In genomic region chr12:36030660-36031363, GRCm38 (mm10) we compare ENCODE assay signal across 17 mouse cellular contexts. TPM values are rescaled to one million over a fixed set of nuclear protein-coding genes. Genes with fewer than 3 reads are reported as not detected.
A peak's percentile ranks its signal among the peaks of the same experiment; 100 is the strongest.
DNase-seq lines count a peak whose midpoint lies in the region; ATAC-seq and TF ChIP-seq lines count a peak whose summit lies in the region.
"Had no signal": no experiment of that assay in that cellular context is flagged by ENCODE, and none has a peak within 500 bp of the region (broad histone marks: within the 10 kb centered on the region; RNA-seq: fewer than 3 reads in every experiment).

No protein-coding gene starts in this region.

- no peak for TF ChIP-seq CTCF in liver, postnatal 0 days (IDR thresholded peaks at IDR 0.05; ENCODE audit: low read depth)
- TF ChIP-seq CTCF in stomach, postnatal 0 days (IDR thresholded peaks at IDR 0.05; ENCODE audit: low read depth): no peak

- H3K9me3 ChIP-seq in liver, embryonic 12.5 days (replicated peaks): no peaks in the 10 kb centered on the region
- no peaks in the 10 kb centered on the region for H3K9me3 ChIP-seq in liver, postnatal 0 days (ENCODE audit: low read length)
- no peaks in the 10 kb centered on the region for H3K9me3 ChIP-seq in stomach, postnatal 0 days (ENCODE audit: control insufficient read depth, low read length)
- H3K9me3 ChIP-seq: G1E; heart, embryonic 13.5 days; limb, embryonic 15.5 days; neural tube, embryonic 13.5 days had no signal

- no peak overlapping the region for H3K4me2 ChIP-seq in liver, embryonic 12.5 days
- H3K4me2 ChIP-seq in liver, postnatal 0 days (ENCODE audit: low read depth, low read length): no peak overlapping the region
- no peak overlapping the region for H3K4me2 ChIP-seq in stomach, postnatal 0 days (replicated peaks; ENCODE audit: low read depth)
- H3K4me2 ChIP-seq: heart, embryonic 13.5 days; hindbrain, embryonic 12.5 days; limb, embryonic 15.5 days; neural tube, embryonic 13.5 days had no signal

- H3K36me3 ChIP-seq in liver, embryonic 12.5 days: no peaks in the 10 kb centered on the region
- H3K36me3 ChIP-seq in liver, postnatal 0 days (replicated peaks; ENCODE audit: insufficient read depth, low read length): no peaks in the 10 kb centered on the region
- no peaks in the 10 kb centered on the region for H3K36me3 ChIP-seq in stomach, postnatal 0 days (ENCODE audit: control insufficient read depth, insufficient read depth, low read length)
- H3K36me3 ChIP-seq: G1E; heart, embryonic 13.5 days; limb, embryonic 15.5 days; neural tube, embryonic 13.5 days had no signal

- H3K4me1 ChIP-seq in liver, embryonic 12.5 days: peaks cover 21% of the 10 kb centered on the region
- no peaks in the 10 kb centered on the region for H3K4me1 ChIP-seq in liver, postnatal 0 days (ENCODE audit: insufficient read depth)
- no peaks in the 10 kb centered on the region for H3K4me1 ChIP-seq in stomach, postnatal 0 days (replicated peaks; ENCODE audit: control insufficient read depth, insufficient read depth)

- no peak overlapping the region for H3K27ac ChIP-seq in liver, embryonic 12.5 days
- no peak overlapping the region for H3K27ac ChIP-seq in liver, postnatal 0 days (ENCODE audit: low read depth)
- no peak overlapping the region for H3K27ac ChIP-seq in stomach, postnatal 0 days (replicated peaks)
- H3K27ac ChIP-seq: heart, embryonic 13.5 days; hindbrain, embryonic 12.5 days; limb, embryonic 15.5 days; neural tube, embryonic 13.5 days had no signal

- peak; percentile 51 for ATAC-seq in liver, embryonic 12.5 days
- ATAC-seq in liver, postnatal 0 days: no peak; the same call in 1 of the 2 replicates
- ATAC-seq in stomach, postnatal 0 days (ENCODE audit: low FRiP score, low TSS enrichment): no peak
- ATAC-seq: forebrain, postnatal 0 days had no signal

- no peak overlapping the region for H3K4me3 ChIP-seq in liver, embryonic 12.5 days
- H3K4me3 ChIP-seq in liver, postnatal 0 days (ENCODE audit: low read depth, low read length): no peak overlapping the region
- no peak overlapping the region for H3K4me3 ChIP-seq in stomach, postnatal 0 days (ENCODE audit: low read depth, low read length)
- H3K4me3 ChIP-seq: heart, embryonic 13.5 days; hindbrain, embryonic 12.5 days; limb, embryonic 15.5 days; neural tube, embryonic 13.5 days had no signal

- H3K9ac ChIP-seq in liver, embryonic 12.5 days: no peak overlapping the region
- H3K9ac ChIP-seq in liver, postnatal 0 days (replicated peaks): no peak overlapping the region
- no peak overlapping the region for H3K9ac ChIP-seq in stomach, postnatal 0 days (ENCODE audit: low read length)
- H3K9ac ChIP-seq: forebrain, postnatal 0 days; heart, embryonic 13.5 days; hindbrain, embryonic 12.5 days; limb, embryonic 15.5 days; neural tube, embryonic 13.5 days had no signal

- no peak for TF ChIP-seq EP300 in liver, postnatal 0 days (IDR thresholded peaks at IDR 0.05; ENCODE audit: low read depth)
- TF ChIP-seq EP300 in stomach, postnatal 0 days (optimal IDR thresholded peaks at IDR 0.05): no peak

- no peak for DNase-seq in liver, postnatal 0 days
- DNase-seq in c-Kit-positive CD71-positive TER-119-negative erythroid progenitor cells, embryonic 14.5 days (ENCODE audit: low read depth): peak; percentile 40
- DNase-seq in lung, adult 18-20 months: peak; percentile 38 to 40
- peak; percentile 46 for DNase-seq in lung, postnatal 36 days
- DNase-seq in stomach, postnatal 0 days (ENCODE audit: low spot score): no peak
- DNase-seq in cerebellum, adult 18-20 months: no peak
- DNase-seq: adrenal gland, postnatal 14 days; cerebellum, postnatal 25 days; forebrain, postnatal 0 days; gastrocnemius, postnatal 10 days had no signal

- H3K27me3 ChIP-seq in liver, embryonic 12.5 days (replicated peaks): no peaks in the 10 kb centered on the region
- no peaks in the 10 kb centered on the region for H3K27me3 ChIP-seq in liver, postnatal 0 days (ENCODE audit: insufficient read depth, low read length)
- no peaks in the 10 kb centered on the region for H3K27me3 ChIP-seq in stomach, postnatal 0 days (ENCODE audit: control insufficient read depth, insufficient read depth, low read length)
- H3K27me3 ChIP-seq: heart, embryonic 13.5 days; hindbrain, embryonic 12.5 days; limb, embryonic 15.5 days; neural tube, embryonic 13.5 days had no signal

- WGBS in liver, embryonic 12.5 days (ENCODE audit: insufficient replicate concordance): 76% methylated on average over 12 of the region's 12 CpGs
- 80% methylated on average over 12 of the region's 12 CpGs for WGBS in liver, postnatal 0 days (ENCODE audit: insufficient replicate concordance)
- 77% methylated on average over 12 of the region's 12 CpGs for WGBS in stomach, postnatal 0 days

RNA-seq across cellular contexts. Expression of gene Tspan13, which starts 11.5 kb away (rescaled TPM):
- polyA plus RNA-seq in liver, embryonic 12.5 days (2016; fragmentation: Nextera tagmentation; extraction: Ambion mirVana): 26.2 and 27.2 TPM in 2 replicates
- polyA plus RNA-seq in liver, postnatal 0 days (2015; fragmentation: Nextera tagmentation; extraction: Ambion mirVana): 18.3 and 19.7 TPM in 2 replicates
- 121 and 129 TPM in 2 replicates for polyA plus RNA-seq in stomach, postnatal 0 days (2015; fragmentation: Nextera tagmentation; extraction: Ambion mirVana)

RNA-seq across cellular contexts. Expression of gene Agr2, which starts 38.1 kb away (rescaled TPM):
- polyA plus RNA-seq in liver, embryonic 12.5 days (2016; fragmentation: Nextera tagmentation; extraction: Ambion mirVana): not detected in 2 replicates
- polyA plus RNA-seq in liver, postnatal 0 days (2015; fragmentation: Nextera tagmentation; extraction: Ambion mirVana): not detected in 2 replicates
- 1,362 and 1,533 TPM in 2 replicates for polyA plus RNA-seq in stomach, postnatal 0 days (2015; fragmentation: Nextera tagmentation; extraction: Ambion mirVana)
- polyA plus RNA-seq: embryonic facial prominence, embryonic 11.5 days; G1E; neural tube, embryonic 13.5 days had no signal

Comparison
In these comparisons a context has a peak if more than half of its experiments do, and no peak if none do; other contexts are left out.
1. DNase-seq: peak in c-Kit-positive CD71-positive TER-119-negative erythroid progenitor cells, embryonic 14.5 days (single experiment), lung, adult 18-20 months (2 of 2) and lung, postnatal 36 days (single experiment); none in liver, postnatal 0 days (single experiment), stomach, postnatal 0 days (single experiment) and cerebellum, adult 18-20 months (0 of 2).
2. RNA of gene Agr2, which starts 38.1 kb away (polyA plus RNA-seq): 1,362 to 1,533 TPM in stomach, postnatal 0 days; not detected in liver, embryonic 12.5 days and not detected in liver, postnatal 0 days; every median in the first group is over 1,000 times any median in the second.